Mouse (Mus musculus) C2C12 (cell line): Measurements from ENCODE around the gene Bmp6. TPM values are rescaled to one million over a fixed set of nuclear protein-coding genes. Genes with fewer than 3 reads are reported as not detected.
A peak's percentile ranks its signal among the peaks of the same experiment; 100 is the strongest.

Experiments used
- H3K27me3 ChIP-seq: one replicate; pipeline ENCODE4 v1.6.1; 2011; ENCODE audit not compliant: control insufficient read depth, insufficient read depth, insufficient read length
- H3K36me3 ChIP-seq: one replicate; pipeline ENCODE4 v1.6.1; 2011; ENCODE audit not compliant: control insufficient read depth, insufficient read depth
- H3K4me3 ChIP-seq: one replicate; pipeline ENCODE4 v1.5.1; 2011; ENCODE audit warnings: mild to moderate bottlenecking, control low read depth; ENCODE audit not compliant: poor library complexity, insufficient read depth, severe bottlenecking
- H3K79me2 ChIP-seq: one replicate; pipeline ENCODE4 v1.6.1; 2011; ENCODE audit not compliant: control insufficient read depth, insufficient read depth
- H3K79me3 ChIP-seq: one replicate; pipeline ENCODE4 v1.6.1; 2011; ENCODE audit warnings: low read depth, control low read depth
- H3ac ChIP-seq: one replicate; pipeline ENCODE3; 2011; ENCODE audit warnings: low read depth; ENCODE audit not compliant: control insufficient read depth, insufficient read length
- CEBPB ChIP-seq: IDR thresholded peaks from one replicate; pipeline ENCODE4 v1.6.1; 2011; ENCODE audit warnings: low read depth, mild to moderate bottlenecking, control low read depth, moderate library complexity
- CTCF ChIP-seq: IDR thresholded peaks from one replicate; pipeline ENCODE4 v1.5.1; 2011; ENCODE audit not compliant: control insufficient read depth, insufficient read depth, insufficient read length
- FOSL1 ChIP-seq: IDR thresholded peaks from one replicate; pipeline ENCODE4 v1.8.0; 2011; ENCODE audit warnings: mild to moderate bottlenecking, low read length; ENCODE audit not compliant: poor library complexity, insufficient read depth, severe bottlenecking
- MAX ChIP-seq: IDR thresholded peaks from one replicate; pipeline ENCODE4 v1.6.1; 2011; ENCODE audit warnings: mild to moderate bottlenecking, control low read depth
- MYOD1 ChIP-seq: IDR thresholded peaks from one replicate; pipeline ENCODE4 v1.6.1; 2011; ENCODE audit warnings: low read depth; ENCODE audit not compliant: control insufficient read depth, insufficient read length
- MYOG ChIP-seq: IDR thresholded peaks from one replicate; pipeline ENCODE4 v1.6.1; 2011; ENCODE audit not compliant: control insufficient read depth, insufficient read length; ENCODE audit errors: extremely low read depth
- USF1 ChIP-seq: IDR thresholded peaks from one replicate; pipeline ENCODE4 v1.6.1; 2011; ENCODE audit warnings: low read depth, mild to moderate bottlenecking, control low read depth, moderate library complexity
- polyA plus RNA-seq: library from polyadenylated mRNA; unstranded; fragments of >200 nt; fragmentation: generic; extraction: Trizol; gene quantifications from one replicate; pipeline ENCODE4 v1.2.1, GENCODE M21; 2012; ENCODE audit warnings: missing spikeins

Bmp6 gene
- polyA plus RNA-seq, 1 experiment, result not detected

GRCm38 (mm10) chr13:38528687-38529294 lies 183.9 kb downstream of the Bmp6 start, which contains the start of gene Txndc5:
TSS of gene Txndc5 (minus strand) at chr13:38528824.
- Histone ChIP-seq H3K27me3 (no peaks in the 10 kb centered on the region), H3K79me2 (peaks cover 42% of the 10 kb centered on the region)

DNA sequence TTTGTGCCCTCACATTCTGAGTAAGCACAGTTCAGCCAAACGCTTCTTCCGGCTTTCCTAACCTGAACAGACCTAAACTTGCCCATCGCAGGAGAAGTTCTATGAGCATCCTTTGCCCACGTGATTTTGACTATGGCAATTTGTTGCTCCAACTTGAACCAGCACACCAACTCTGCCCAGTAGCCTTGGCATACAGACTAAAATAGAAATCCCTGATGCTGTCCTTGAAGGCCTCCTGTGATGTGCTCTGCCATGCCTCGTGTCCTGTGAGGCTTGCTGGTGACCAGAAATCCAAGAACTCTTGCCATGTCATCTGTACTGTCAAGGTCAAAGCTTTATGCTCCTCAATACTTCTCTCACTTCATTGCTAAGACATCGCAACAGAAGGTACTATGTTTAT lies 184.7 kb downstream of the Bmp6 start:
- Histone ChIP-seq H3K79me3 (peaks cover 28% of the 10 kb centered on the region), H3K79me2 (peaks cover 34% of the 10 kb centered on the region), H3K27me3 (no peaks in the 10 kb centered on the region), H3K36me3 (peaks cover 11% of the 10 kb centered on the region), H3ac (no peak overlapping the region), H3K4me3 (no peak overlapping the region)
- TF ChIP-seq MYOD1 (no peak), FOSL1 (no peak), CEBPB (no peak), MYOG (no peak), MAX (no peak), CTCF (no peak), USF1 (no peak)

More at GRCm38 (mm10) chr13:38528687-38529294, 183.9 kb downstream of the Bmp6 start, which contains the start of gene Txndc5:
- Histone ChIP-seq H3ac (peak within 1 kb of the TSS; percentile 81), H3K36me3 (peaks cover 15% of the 10 kb centered on the region), H3K79me3 (peaks cover 36% of the 10 kb centered on the region), H3K4me3 (peak within 1 kb of the TSS; percentile 72)
- TF ChIP-seq MYOD1 (peak; percentile 35), FOSL1 (no peak)

- Histone ChIP-seq H3ac (no peak overlapping the region), H3K79me3 (peaks cover 10% of the 10 kb centered on the region), H3K4me3 (no peak overlapping the region), H3K79me2 (peaks cover 15% of the 10 kb centered on the region), H3K27me3 (no peaks in the 10 kb centered on the region), H3K36me3 (no peaks in the 10 kb centered on the region)
- no peak for TF ChIP-seq MYOD1
Observed at GRCm38 (mm10) chr13:38531498-38531897, 186.6 kb downstream of the Bmp6 start.

- no peak overlapping the region for H3K4me3 ChIP-seq
- H3K36me3 ChIP-seq, result no peaks in the 10 kb centered on the region
- no peaks in the 10 kb centered on the region for H3K79me2 ChIP-seq
- H3K27me3 ChIP-seq, result no peaks in the 10 kb centered on the region
- no peaks in the 10 kb centered on the region for H3K79me3 ChIP-seq
- TF ChIP-seq CTCF, result no peak
- no peak for TF ChIP-seq MYOG
- TF ChIP-seq CEBPB, result no peak
- no peak for TF ChIP-seq MYOD1
- TF ChIP-seq USF1, result no peak
- no peak for TF ChIP-seq MAX
- TF ChIP-seq FOSL1, result no peak
- H3ac ChIP-seq, result no peak overlapping the region
Observed at GRCm38 (mm10) chr13:38533461-38533860, 188.6 kb downstream of the Bmp6 start.

GRCm38 (mm10) chr13:38534016-38534415 lies 189.1 kb downstream of the Bmp6 start:
- Histone ChIP-seq H3K79me3 (no peaks in the 10 kb centered on the region), H3K79me2 (no peaks in the 10 kb centered on the region), H3K36me3 (no peaks in the 10 kb centered on the region), H3K27me3 (no peaks in the 10 kb centered on the region), H3ac (no peak overlapping the region), H3K4me3 (no peak overlapping the region)
- TF ChIP-seq MYOG (no peak), CTCF (no peak), MAX (no peak), CEBPB (no peak), MYOD1 (peak; percentile 83)

GRCm38 (mm10) chr13:38534731-38535130 lies 189.8 kb downstream of the Bmp6 start:
- no peaks in the 10 kb centered on the region for H3K36me3 ChIP-seq
- TF ChIP-seq CEBPB (no peak), MAX (no peak), MYOG (no peak), MYOD1 (no peak), USF1 (no peak), FOSL1 (no peak), CTCF (no peak)
- H3K79me2 ChIP-seq, result no peaks in the 10 kb centered on the region
- H3ac ChIP-seq, result no peak overlapping the region
- H3K79me3 ChIP-seq, result no peaks in the 10 kb centered on the region
- no peak overlapping the region for H3K4me3 ChIP-seq
- H3K27me3 ChIP-seq, result no peaks in the 10 kb centered on the region
